Mouse (Mus musculus) MEL-GATA-1-ER (cell line): ENCODE data around the gene Olfr733.

ENCODE experiments used
- DNase-seq: peaks from one replicate; pipeline ENCODE4 v3.0.0-alpha.2; 2012; ENCODE audit warnings: low read depth; ENCODE audit errors: extremely low read depth

Olfr733 gene

DNA sequence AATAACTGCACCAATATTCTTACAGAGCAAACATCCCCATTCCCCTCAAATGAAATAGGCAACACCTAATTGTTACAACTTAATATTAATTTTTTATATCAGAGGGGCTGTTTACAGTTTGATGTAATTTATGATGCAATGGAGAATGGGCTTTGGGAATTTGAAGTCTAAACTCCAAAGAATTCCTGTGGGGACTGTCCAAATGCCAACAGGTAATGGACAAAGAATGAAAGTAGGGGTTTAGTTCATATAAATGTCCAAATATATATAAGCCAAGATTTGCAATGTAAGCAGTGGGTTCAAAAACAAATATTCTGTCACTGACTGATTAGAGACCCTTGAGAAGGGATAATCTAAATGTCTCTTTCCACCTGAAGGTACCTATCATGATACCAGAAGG, at the start of gene Olfr733:
Olfr733 (minus strand) TSS at position 101 of the 400 bp plus-strand sequence.
- DNase-seq = no peak

GRCm38 (mm10) chr14:50348796-50349195, 47.5 kb upstream of the Olfr733 start, which contains the start of gene Olfr735:
Gene Olfr735, minus strand, starts transcription at chr14:50348872.
- no peak for DNase-seq

- no peak for DNase-seq
Measured at GRCm38 (mm10) chr14:50326661-50327060, 25.3 kb upstream of the Olfr733 start, which contains the start of gene Olfr734. Gene Olfr734, minus strand, starts transcription at chr14:50326761.

GRCm38 (mm10) chr14:50284106-50284505, 17.2 kb downstream of the Olfr733 start, which contains the start of gene Olfr732:
Gene Olfr732, minus strand, starts transcription at chr14:50284206.
- DNase-seq = no peak
